Mouse (Mus musculus) embryonic stem cell, embryonic (primary cell): ENCODE data around the gene 4930404N11Rik.

Source experiments
- CTCF ChIA-PET, 4 experiments: fragments of 300-600 bp in 2 of 4; fragments of 350-600 bp in 2 of 4; sonication (Branson Sonifier 250); formaldehyde crosslinking; loops; one replicate each; lab custom pipeline; 2022; ENCODE audit warnings: inconsistent platforms in 2 of 4; lab: Charles Lee
- POLR2A ChIA-PET, 4 experiments: fragments of 300-600 bp in 2 of 4; fragments of 350-600 bp in 2 of 4; sonication (Branson Sonifier 250); formaldehyde crosslinking; loops; one replicate each; lab custom pipeline; 2022; ENCODE audit warnings: antibody characterized with exemption in 4 of 4, inconsistent platforms in 1 of 4; lab: Charles Lee

Gene 4930404N11Rik

DNA sequence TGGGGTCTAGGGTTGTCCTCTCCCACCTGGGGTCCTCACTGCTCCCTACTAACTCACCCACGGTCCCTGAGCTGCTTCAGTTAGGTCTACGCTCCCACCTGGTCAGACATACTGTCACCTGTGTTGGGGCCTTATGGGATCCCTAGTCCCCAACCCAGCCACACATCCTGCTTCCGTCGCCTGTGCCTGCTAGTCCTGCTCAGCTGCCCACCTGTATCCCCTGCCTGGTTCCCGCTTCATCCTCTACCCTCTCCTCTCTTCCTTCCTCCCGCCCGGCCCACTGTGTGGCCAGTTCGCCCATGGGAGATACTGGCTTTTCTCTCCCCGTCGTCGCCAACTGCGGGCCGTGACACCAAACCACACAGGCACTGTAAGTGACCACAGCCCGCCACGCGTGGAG is 50.0 kb downstream of the 4930404N11Rik start:
- ChIA-PET POLR2A (interaction anchor here in 3 of 4 experiments (0.6 to 9.8 kb wide), 7 partner anchors 9 to 191 kb away, joined by 4 to 85 read pairs (median 12); partner anchors contain the start of genes Pip5k1c (in 1 of the 3) and Tjp3 (in 1 of the 3)), CTCF (interaction anchor here in 3 of 4 experiments (0.9 to 4.5 kb wide), 5 partner anchors 10 to 23 kb away, joined by 3 to 85 read pairs (median 6); partner anchors contain the start of genes Pip5k1c (in 2 of the 3) and Tjp3 (in 1 of the 3))

DNA sequence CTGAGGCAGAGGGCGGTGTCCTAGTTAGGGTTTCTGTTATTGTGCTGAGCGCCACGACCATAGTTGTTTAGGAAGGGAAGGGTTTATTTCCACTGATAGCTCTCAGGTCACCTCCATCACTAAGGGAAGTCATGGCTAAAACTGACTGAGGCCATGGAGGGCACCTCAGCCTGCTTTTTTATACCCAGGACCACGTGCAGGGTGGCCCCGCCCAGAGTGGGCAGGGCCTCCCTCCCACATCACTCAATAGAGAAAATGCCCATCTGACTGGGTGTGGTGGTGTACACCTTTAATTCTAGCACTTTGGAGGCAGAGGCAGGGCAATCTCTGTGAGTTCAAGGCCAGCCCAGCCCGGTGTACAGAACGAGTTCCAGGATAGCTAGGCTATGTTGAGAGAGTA is 51.4 kb downstream of the 4930404N11Rik start:
- CTCF ChIA-PET: interaction anchor here in 3 of 4 experiments (0.6 to 4.5 kb wide), 5 partner anchors 8 to 50 kb away, joined by 3 to 85 read pairs (median 3); partner anchors contain the start of genes Pip5k1c (in 1 of the 3) and Tjp3 (in 1 of the 3)
- POLR2A ChIA-PET: interaction anchor here in 3 of 4 experiments (1.0 to 9.8 kb wide), 6 partner anchors 9 to 123 kb away, joined by 3 to 85 read pairs (median 4); partner anchors contain the start of genes Pip5k1c (in 2 of the 3) and Tjp3 (in 1 of the 3)

DNA sequence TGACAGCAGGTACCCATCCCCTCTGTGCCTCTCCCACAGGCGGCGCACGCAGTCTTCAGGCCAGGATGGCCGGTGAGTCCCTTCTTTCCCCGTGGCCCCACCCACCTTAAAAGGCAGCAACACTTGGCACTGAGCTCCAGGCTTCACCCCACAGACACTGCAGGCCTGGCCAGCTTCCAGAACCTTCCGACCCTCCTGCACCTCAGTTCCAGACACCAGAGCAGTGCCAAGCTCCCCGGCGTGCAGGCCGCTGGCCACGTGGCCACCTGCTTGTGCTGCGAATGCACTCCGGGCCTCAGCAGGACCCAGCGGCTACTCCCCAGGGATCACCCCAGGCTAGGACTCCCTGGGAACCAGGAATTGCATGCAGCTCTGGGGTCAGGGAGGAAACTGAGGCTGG is 52.0 kb downstream of the 4930404N11Rik start:
- ChIA-PET CTCF (interaction anchor here in 2 of 4 experiments (0.6 to 1.7 kb wide), 3 partner anchors 8 to 50 kb away, joined by 3 to 10 read pairs (median 3); no protein-coding TSS in a partner anchor), POLR2A (interaction anchor here in 3 of 4 experiments (0.9 to 9.8 kb wide), 5 partner anchors 8 to 21 kb away, joined by 3 to 85 read pairs (median 3); partner anchors contain the start of genes Pip5k1c (in 3 of the 3) and Tjp3 (in 1 of the 3))
